Mouse (Mus musculus) embryonic fibroblast, embryonic 13.5 days (primary cell): ENCODE results near the gene Prr9.

Source experiments
- CTCF ChIP-seq: IDR thresholded peaks from 2 replicates; pipeline ENCODE4 v1.5.1; 2011; ENCODE audit warnings: mild to moderate bottlenecking, control low read depth, low read length, moderate library complexity, borderline replicate concordance; ENCODE audit not compliant: insufficient read depth
- POLR2A ChIP-seq: IDR thresholded peaks from 2 replicates; pipeline ENCODE4 v1.6.1; 2011; ENCODE audit warnings: low read depth, mild to moderate bottlenecking, control low read depth, low read length, moderate library complexity

DNA sequence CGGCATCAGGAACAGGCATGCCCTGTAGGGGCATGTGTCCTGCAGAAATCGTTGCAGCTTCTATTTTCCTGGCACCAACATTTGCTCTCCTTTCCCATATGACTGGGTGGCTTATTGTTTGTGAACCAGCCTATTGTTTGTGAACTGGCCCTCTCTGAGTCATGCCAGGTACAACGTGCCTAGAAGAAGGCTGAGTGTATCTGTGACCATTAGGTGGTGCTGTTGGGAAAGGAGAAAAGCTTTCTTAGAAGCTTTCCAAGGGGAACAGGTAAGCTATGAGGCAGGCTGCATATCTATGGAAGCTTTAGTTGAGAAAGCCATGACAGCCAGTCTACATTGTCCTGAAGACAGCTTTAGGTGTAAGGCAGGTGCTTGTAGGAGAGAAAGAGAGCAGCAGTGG, 5.8 kb downstream of the Prr9 start:
- TF ChIP-seq CTCF (no peak), POLR2A (no peak)
